Mouse (Mus musculus): ENCODE measurements around the gene D5Ertd579e. TPM values are rescaled to one million over a fixed set of nuclear protein-coding genes. Genes with fewer than 3 reads are reported as not detected.

D5Ertd579e gene
- total and polyA plus RNA-seq, 2 experiments, result 12.7 to 31.5 TPM

DNA sequence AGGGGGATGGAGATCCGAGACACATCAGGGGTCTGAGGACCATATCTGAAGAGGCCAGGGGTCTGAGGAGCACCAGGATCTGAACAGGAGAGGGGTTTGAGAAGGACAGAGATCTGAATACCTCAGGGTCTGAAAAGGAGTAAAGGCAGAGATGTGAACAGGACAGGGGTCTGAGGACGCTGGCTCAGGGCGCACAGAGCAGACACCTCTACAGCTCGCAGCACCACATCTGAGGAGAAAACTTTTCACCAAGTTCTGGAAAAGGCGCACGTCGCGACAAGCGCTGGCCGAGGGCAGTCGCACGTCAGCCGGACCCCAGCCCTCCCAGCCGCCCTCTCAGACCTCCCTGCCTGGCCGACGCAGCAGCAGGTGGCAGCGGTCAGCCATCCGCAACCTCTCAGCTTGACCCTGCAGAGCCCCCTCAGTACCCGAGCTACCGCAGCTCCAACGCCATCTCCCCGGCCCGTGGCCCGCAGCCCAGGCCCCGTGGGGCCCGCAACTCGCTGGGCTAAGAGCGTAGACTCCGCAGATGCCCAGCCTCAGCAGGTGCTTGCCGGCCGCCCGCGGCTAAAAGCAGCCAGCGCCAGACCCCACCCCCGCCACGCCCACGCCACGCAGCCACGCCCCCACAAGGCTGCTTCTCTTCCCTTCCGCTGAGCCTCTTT is 114.4 kb downstream of the D5Ertd579e start:
- Histone ChIP-seq H3K36me3 (ENCODE audit: control insufficient read depth, insufficient read depth, low read length) (no peaks in the 10 kb centered on the region), H3K27ac (replicated peaks; ENCODE audit: insufficient read depth, low read depth, low read length) (peak overlapping the region; percentile 24), H3K9ac (ENCODE audit: low read depth, low read length) (peak overlapping the region; percentile 79), H3K4me1 (ENCODE audit: control insufficient read depth, insufficient read depth, low read length) (peaks cover 10% of the 10 kb centered on the region), H3K4me3 (ENCODE audit: insufficient read depth, low read depth, low read length) (peak overlapping the region; percentile 80), H3K27me3 (ENCODE audit: control insufficient read depth, insufficient read depth, low read length) (no peaks in the 10 kb centered on the region), H3K79me2 (ENCODE audit: control insufficient read depth, insufficient read depth, low read length) (peaks cover 37% of the 10 kb centered on the region; the same call in 1 of the 2 replicates)
- TF ChIP-seq CTCF (IDR thresholded peaks at IDR 0.05; ENCODE audit: low read depth, low read length), result no peak
- peak; percentile 36; the same call in 1 of the 2 replicates for TF ChIP-seq POLR2A (IDR thresholded peaks at IDR 0.05; ENCODE audit: extremely low read depth, insufficient read depth, low read length)
- 3% methylated on average over 40 of the region's 40 CpGs for WGBS
- DNase-seq (ENCODE audit: extremely low read depth, low read depth, low spot score), result no peak

DNA sequence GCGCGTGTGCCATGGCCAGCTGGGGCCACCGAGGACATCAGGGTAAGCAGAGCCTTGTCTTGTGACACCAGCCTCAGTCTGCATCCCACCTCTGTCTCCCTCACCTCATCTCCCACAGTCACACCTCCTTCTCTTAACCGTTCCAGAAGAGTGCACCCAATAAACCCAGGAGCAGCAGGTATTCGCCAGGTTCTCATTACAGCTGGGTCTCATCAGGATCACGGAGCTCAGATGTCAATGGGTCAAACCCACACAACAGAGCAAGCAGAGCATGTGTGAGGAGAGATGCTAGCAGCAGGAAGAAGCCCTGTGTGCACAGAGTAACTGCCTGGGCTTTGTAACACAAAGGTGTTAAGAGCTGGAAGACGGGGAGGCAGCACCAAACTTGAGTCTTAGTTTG is 115.9 kb downstream of the D5Ertd579e start:
- Histone ChIP-seq H3K27ac (replicated peaks; ENCODE audit: insufficient read depth, low read depth, low read length) (no peak overlapping the region), H3K79me2 (ENCODE audit: control insufficient read depth, insufficient read depth, low read length) (peaks cover 37% of the 10 kb centered on the region; the same call in 1 of the 2 replicates), H3K9ac (ENCODE audit: low read depth, low read length) (no peak overlapping the region), H3K4me1 (ENCODE audit: control insufficient read depth, insufficient read depth, low read length) (peaks cover 20% of the 10 kb centered on the region), H3K36me3 (ENCODE audit: control insufficient read depth, insufficient read depth, low read length) (no peaks in the 10 kb centered on the region), H3K27me3 (ENCODE audit: control insufficient read depth, insufficient read depth, low read length) (no peaks in the 10 kb centered on the region), H3K4me3 (ENCODE audit: insufficient read depth, low read depth, low read length) (no peak overlapping the region)
- 90% methylated on average over 7 of the region's 7 CpGs for WGBS
- no peak for TF ChIP-seq CTCF (IDR thresholded peaks at IDR 0.05; ENCODE audit: low read depth, low read length)
- no peak for TF ChIP-seq POLR2A (IDR thresholded peaks at IDR 0.05; ENCODE audit: extremely low read depth, insufficient read depth, low read length)
- no peak for DNase-seq (ENCODE audit: extremely low read depth, low read depth, low spot score)

DNA sequence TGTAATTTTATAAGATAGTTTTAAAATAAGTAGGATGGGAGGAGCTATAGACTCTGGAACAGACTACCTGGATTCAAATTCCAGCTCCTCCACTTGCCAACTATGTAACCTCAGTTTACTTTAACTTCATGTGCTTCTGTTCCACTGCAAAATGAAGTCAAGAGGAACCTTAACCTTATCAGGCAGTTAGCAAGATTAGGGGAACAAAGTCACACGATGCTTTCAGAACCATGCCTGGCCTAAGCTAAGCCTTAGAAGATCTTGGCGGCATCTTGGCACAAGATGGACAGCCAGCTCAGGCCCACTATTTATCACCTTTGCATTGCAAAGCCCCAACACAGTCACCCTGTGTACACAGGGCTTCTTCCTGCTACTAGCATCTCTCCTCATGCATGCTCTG is 116.8 kb downstream of the D5Ertd579e start:
- H3K4me3 ChIP-seq (ENCODE audit: insufficient read depth, low read depth, low read length), result no peak overlapping the region
- no peak overlapping the region for H3K9ac ChIP-seq (ENCODE audit: low read depth, low read length)
- no peak overlapping the region for H3K27ac ChIP-seq (replicated peaks; ENCODE audit: insufficient read depth, low read depth, low read length)
- no peak for TF ChIP-seq CTCF (IDR thresholded peaks at IDR 0.05; ENCODE audit: low read depth, low read length)
- TF ChIP-seq POLR2A (IDR thresholded peaks at IDR 0.05; ENCODE audit: extremely low read depth, insufficient read depth, low read length), result no peak
- peak; percentile 34 for DNase-seq (ENCODE audit: extremely low read depth, low read depth, low spot score)
- H3K79me2 ChIP-seq (ENCODE audit: control insufficient read depth, insufficient read depth, low read length), result peaks cover 37% of the 10 kb centered on the region; the same call in 1 of the 2 replicates
- H3K27me3 ChIP-seq (ENCODE audit: control insufficient read depth, insufficient read depth, low read length), result no peaks in the 10 kb centered on the region
- H3K4me1 ChIP-seq (ENCODE audit: control insufficient read depth, insufficient read depth, low read length), result peaks cover 28% of the 10 kb centered on the region
- WGBS, result 59% methylated on average over 2 of the region's 2 CpGs
- H3K36me3 ChIP-seq (ENCODE audit: control insufficient read depth, insufficient read depth, low read length), result no peaks in the 10 kb centered on the region

DNA sequence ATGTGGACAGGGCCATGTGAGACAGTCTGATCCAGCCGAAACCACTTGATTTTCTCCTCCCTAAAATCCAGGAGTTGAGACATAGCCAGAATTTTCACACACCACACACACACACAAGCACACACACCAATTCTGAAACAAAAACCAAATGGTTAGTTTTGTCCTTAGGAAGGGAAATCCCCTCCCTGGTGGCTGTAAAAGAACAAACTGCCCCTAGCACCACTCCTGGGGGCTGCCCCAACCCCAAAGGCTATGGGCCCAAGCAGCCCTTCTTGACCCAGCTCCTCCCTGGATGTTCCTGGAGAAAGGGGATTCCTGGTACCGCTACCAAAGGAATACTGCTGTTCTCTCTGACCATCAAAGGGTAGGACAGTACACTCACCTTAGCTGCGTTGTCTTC is 119.4 kb downstream of the D5Ertd579e start:
- Histone ChIP-seq H3K36me3 (ENCODE audit: control insufficient read depth, insufficient read depth, low read length) (no peaks in the 10 kb centered on the region; the same call in 1 of the 2 replicates), H3K9ac (ENCODE audit: low read depth, low read length) (no peak overlapping the region), H3K27me3 (ENCODE audit: control insufficient read depth, insufficient read depth, low read length) (no peaks in the 10 kb centered on the region), H3K79me2 (ENCODE audit: control insufficient read depth, insufficient read depth, low read length) (peaks cover 44% of the 10 kb centered on the region; the same call in 1 of the 2 replicates), H3K4me3 (ENCODE audit: insufficient read depth, low read depth, low read length) (no peak overlapping the region), H3K4me1 (ENCODE audit: control insufficient read depth, insufficient read depth, low read length) (peaks cover 30% of the 10 kb centered on the region), H3K27ac (replicated peaks; ENCODE audit: insufficient read depth, low read depth, low read length) (no peak overlapping the region)
- TF ChIP-seq CTCF (IDR thresholded peaks at IDR 0.05; ENCODE audit: low read depth, low read length) (no peak), POLR2A (IDR thresholded peaks at IDR 0.05; ENCODE audit: extremely low read depth, insufficient read depth, low read length) (no peak)
- 95% methylated on average over 3 of the region's 3 CpGs for WGBS
- DNase-seq (ENCODE audit: extremely low read depth, low read depth, low spot score), result no peak

DNA sequence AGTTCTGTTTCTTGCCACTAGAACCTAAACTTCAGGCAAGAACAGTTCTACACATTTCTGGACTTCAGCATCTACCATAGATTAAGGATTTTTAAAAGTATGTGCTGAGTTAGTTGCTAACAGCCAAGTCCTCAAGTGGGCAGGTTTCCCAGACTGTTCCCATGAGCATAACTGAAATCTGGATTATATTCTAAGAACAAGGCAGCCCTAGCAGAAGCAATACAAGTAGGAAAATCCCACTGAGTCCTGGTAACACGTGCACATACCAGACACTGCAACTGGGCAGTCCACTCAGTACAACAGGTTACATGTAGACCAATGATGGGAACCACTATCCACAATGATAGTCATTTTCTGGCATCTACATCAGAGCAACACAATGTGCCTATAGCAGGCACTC is 120.1 kb downstream of the D5Ertd579e start:
- no peak for DNase-seq (ENCODE audit: extremely low read depth, low read depth, low spot score)
- Histone ChIP-seq H3K36me3 (ENCODE audit: control insufficient read depth, insufficient read depth, low read length) (no peaks in the 10 kb centered on the region; the same call in 1 of the 2 replicates), H3K79me2 (ENCODE audit: control insufficient read depth, insufficient read depth, low read length) (peaks cover 39% of the 10 kb centered on the region; the same call in 1 of the 2 replicates), H3K27me3 (ENCODE audit: control insufficient read depth, insufficient read depth, low read length) (no peaks in the 10 kb centered on the region), H3K9ac (ENCODE audit: low read depth, low read length) (no peak overlapping the region), H3K4me3 (ENCODE audit: insufficient read depth, low read depth, low read length) (no peak overlapping the region), H3K4me1 (ENCODE audit: control insufficient read depth, insufficient read depth, low read length) (peaks cover 31% of the 10 kb centered on the region), H3K27ac (replicated peaks; ENCODE audit: insufficient read depth, low read depth, low read length) (peak overlapping the region; percentile 59)
- no peak for TF ChIP-seq CTCF (IDR thresholded peaks at IDR 0.05; ENCODE audit: low read depth, low read length)
- no peak for TF ChIP-seq POLR2A (IDR thresholded peaks at IDR 0.05; ENCODE audit: extremely low read depth, insufficient read depth, low read length)
- WGBS, result 90% methylated on average over 1 of the region's 1 CpGs

DNA sequence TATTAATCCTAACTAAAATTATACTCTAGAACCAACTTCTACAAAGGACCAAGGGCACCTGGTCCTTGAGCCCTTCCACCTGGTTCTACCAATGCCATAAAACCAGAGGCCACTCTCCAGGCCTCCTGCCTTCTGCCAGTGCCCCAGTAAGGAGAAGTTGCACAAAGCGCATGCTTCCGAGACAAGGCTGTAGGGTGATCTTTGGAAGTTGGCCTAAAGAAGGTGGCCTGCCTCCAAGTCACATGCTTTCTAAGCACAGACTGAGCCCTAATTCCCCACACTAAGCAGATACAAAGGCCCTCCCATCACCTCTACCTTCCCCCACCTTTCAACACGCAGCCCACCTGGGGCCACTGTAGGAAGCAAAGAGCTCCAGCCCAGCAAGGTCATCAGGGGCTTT is 120.6 kb downstream of the D5Ertd579e start:
- Histone ChIP-seq H3K27me3 (ENCODE audit: control insufficient read depth, insufficient read depth, low read length) (no peaks in the 10 kb centered on the region), H3K36me3 (ENCODE audit: control insufficient read depth, insufficient read depth, low read length) (no peaks in the 10 kb centered on the region; the same call in 1 of the 2 replicates), H3K9ac (ENCODE audit: low read depth, low read length) (no peak overlapping the region), H3K79me2 (ENCODE audit: control insufficient read depth, insufficient read depth, low read length) (peaks cover 34% of the 10 kb centered on the region; the same call in 1 of the 2 replicates), H3K4me3 (ENCODE audit: insufficient read depth, low read depth, low read length) (no peak overlapping the region), H3K4me1 (ENCODE audit: control insufficient read depth, insufficient read depth, low read length) (peaks cover 31% of the 10 kb centered on the region), H3K27ac (replicated peaks; ENCODE audit: insufficient read depth, low read depth, low read length) (peak overlapping the region; percentile 59)
- TF ChIP-seq POLR2A (IDR thresholded peaks at IDR 0.05; ENCODE audit: extremely low read depth, insufficient read depth, low read length) (no peak), CTCF (IDR thresholded peaks at IDR 0.05; ENCODE audit: low read depth, low read length) (no peak)
- 22% methylated on average over 3 of the region's 3 CpGs for WGBS
- DNase-seq (ENCODE audit: extremely low read depth, low read depth, low spot score), result peak; percentile 85
